Mouse (Mus musculus) thymus, adult 2 months (tissue): ENCODE data around the gene Tmem8.

Experiments used
- CTCF ChIP-seq: fragments of 200-500 bp; IDR thresholded peaks from 2 replicates; pipeline ENCODE4 v1.5.1; 2012; ENCODE audit warnings: mild to moderate bottlenecking, control low read depth, low read length, moderate library complexity, borderline replicate concordance; ENCODE audit not compliant: control insufficient read depth, poor library complexity, insufficient read depth; ENCODE audit errors: extremely low read depth
- POLR2A ChIP-seq: fragments of 200-500 bp; IDR thresholded peaks from 2 replicates; pipeline ENCODE4 v1.6.1; 2012; ENCODE audit warnings: mild to moderate bottlenecking, low read length, control low read depth, moderate library complexity; ENCODE audit not compliant: control insufficient read depth, poor library complexity, insufficient read depth; ENCODE audit errors: extremely low read depth

- TF ChIP-seq CTCF (no peak), POLR2A (no peak)
These were observed 19.1 kb downstream of the Tmem8 start for GRCm38 (mm10) chr17:26131856-26132853.
